8 mouse cellular contexts compared by ENCODE assay signal in genomic region chr5:114567565-114568197, GRCm38 (mm10). TPM values are rescaled to one million over a fixed set of nuclear protein-coding genes. Genes with fewer than 3 reads are reported as not detected.
A peak's percentile ranks its signal among the peaks of the same experiment; 100 is the strongest.
DNase-seq lines count a peak whose midpoint lies in the region; ATAC-seq lines count a peak whose summit lies in the region.

Gene Fam222a, plus strand, starts transcription at chr5:114568016.

- peak; percentile 50 for DNase-seq in layer of hippocampus, adult 11-12 months (ENCODE audit: low spot score)
- no peak for DNase-seq in layer of hippocampus, adult 8-10 months (ENCODE audit: low spot score in 2 of 2)
- peak; percentile 81 to 82 for DNase-seq in cerebellum, postnatal 14 days
- peak; percentile 26 to 35 for DNase-seq in gastrocnemius, adult 8-10 months (ENCODE audit: low spot score in 2 of 2)
- DNase-seq in limb, embryonic 10.5 days (ENCODE audit: low spot score) = peak; percentile 83
- peak; percentile 98 for DNase-seq in midbrain, embryonic 11.5 days (ENCODE audit: low spot score, missing footprints)
- DNase-seq in spleen, postnatal 10 days (ENCODE audit: low spot score in 2 of 2) = peak; percentile 40 to 73

- no peaks in the 10 kb centered on the region for H3K36me3 ChIP-seq in intestine, embryonic 15.5 days
- H3K36me3 ChIP-seq in limb, embryonic 10.5 days = no peaks in the 10 kb centered on the region; the same call in 1 of the 2 replicates
- no peaks in the 10 kb centered on the region for H3K36me3 ChIP-seq in midbrain, embryonic 11.5 days (ENCODE audit: control insufficient read depth, insufficient read depth, low read length)

- H3K4me1 ChIP-seq in intestine, embryonic 15.5 days (replicated peaks) = peaks cover 45% of the 10 kb centered on the region
- peaks cover 74% of the 10 kb centered on the region for H3K4me1 ChIP-seq in limb, embryonic 10.5 days
- peaks cover 38% of the 10 kb centered on the region for H3K4me1 ChIP-seq in midbrain, embryonic 11.5 days (ENCODE audit: control insufficient read depth, insufficient read depth, low read length)

- peak within 1 kb of the TSS; percentile 90 for H3K4me3 ChIP-seq in intestine, embryonic 15.5 days (replicated peaks)
- peak within 1 kb of the TSS; percentile 68 for H3K4me3 ChIP-seq in limb, embryonic 10.5 days
- peak within 1 kb of the TSS; percentile 75 for H3K4me3 ChIP-seq in midbrain, embryonic 11.5 days (ENCODE audit: low read depth, low read length)

- peak; percentile 68 for ATAC-seq in intestine, embryonic 15.5 days
- peak; percentile 66 for ATAC-seq in midbrain, embryonic 11.5 days (ENCODE audit: low FRiP score)

- peak within 1 kb of the TSS; percentile 98 for H3K4me2 ChIP-seq in intestine, embryonic 15.5 days (replicated peaks)
- peak within 1 kb of the TSS; percentile 94 for H3K4me2 ChIP-seq in midbrain, embryonic 11.5 days

- H3K27me3 ChIP-seq in intestine, embryonic 15.5 days (replicated peaks) = no peaks in the 10 kb centered on the region; the same call in 1 of the 2 replicates
- H3K27me3 ChIP-seq in limb, embryonic 10.5 days (ENCODE audit: low read depth, poor library complexity, severe bottlenecking) = peaks cover 68% of the 10 kb centered on the region
- H3K27me3 ChIP-seq in midbrain, embryonic 11.5 days (ENCODE audit: control insufficient read depth, insufficient read depth, low read length) = peaks cover 9% of the 10 kb centered on the region; the same call in 1 of the 2 replicates

- H3K27ac ChIP-seq in intestine, embryonic 15.5 days = peak within 1 kb of the TSS; percentile 79
- H3K27ac ChIP-seq in limb, embryonic 10.5 days = peak within 1 kb of the TSS; percentile 82
- H3K27ac ChIP-seq in midbrain, embryonic 11.5 days (ENCODE audit: low read depth, low read length) = peak within 1 kb of the TSS; percentile 91

- peaks cover 4% of the 10 kb centered on the region; the same call in 1 of the 2 replicates for H3K9me3 ChIP-seq in intestine, embryonic 15.5 days
- H3K9me3 ChIP-seq in limb, embryonic 10.5 days (replicated peaks) = no peaks in the 10 kb centered on the region; the same call in 1 of the 2 replicates
- H3K9me3 ChIP-seq in midbrain, embryonic 11.5 days (ENCODE audit: control insufficient read depth, low read length) = peaks cover 5% of the 10 kb centered on the region; the same call in 1 of the 2 replicates

- WGBS in intestine, embryonic 15.5 days = under 1% methylated on average over 72 of the region's 72 CpGs
- WGBS in limb, embryonic 10.5 days = under 1% methylated on average over 64 of the region's 72 CpGs
- WGBS in midbrain, embryonic 11.5 days = under 1% methylated on average over 63 of the region's 72 CpGs

- H3K9ac ChIP-seq in intestine, embryonic 15.5 days = peak within 1 kb of the TSS; percentile 71
- peak within 1 kb of the TSS; percentile 87 for H3K9ac ChIP-seq in midbrain, embryonic 11.5 days (ENCODE audit: low read length)

RNA-seq across cellular contexts. Expression of gene Fam222a, which starts in this region (rescaled TPM):
- 1 to 10 TPM; 4.9 to 7.2 (median 6.7) TPM for total RNA-seq in layer of hippocampus, adult 8-10 months (2022)
- under 1 TPM; 0.07 to 0.34 (median 0.30) TPM for total RNA-seq in gastrocnemius, adult 8-10 months (2022)
- polyA plus RNA-seq in intestine, embryonic 15.5 days (2015; fragmentation: Nextera tagmentation; extraction: Ambion mirVana) = 5.1 and 6.2 TPM in 2 replicates
- polyA plus RNA-seq in limb, embryonic 10.5 days (2016; fragmentation: Nextera tagmentation; extraction: Ambion mirVana) = 1.4 and 1.9 TPM in 2 replicates
- polyA plus RNA-seq in midbrain, embryonic 11.5 days (2014; fragmentation: Nextera tagmentation; extraction: Ambion mirVana) = 5.8 and 6.7 TPM in 2 replicates

Comparison
In these comparisons a context has a peak if more than half of its experiments do, and no peak if none do; other contexts are left out.
1. RNA of gene Fam222a (total RNA-seq): 4.9 to 7.2 TPM in layer of hippocampus, adult 8-10 months; 0.07 to 0.34 TPM in gastrocnemius, adult 8-10 months; every median in the first group is over 4 times any median in the second.
2. DNase-seq: peak in layer of hippocampus, adult 11-12 months (single experiment), cerebellum, postnatal 14 days (2 of 2), limb, embryonic 10.5 days (single experiment), midbrain, embryonic 11.5 days (single experiment) and spleen, postnatal 10 days (2 of 2); none in layer of hippocampus, adult 8-10 months (0 of 2).
3. Peak in DNase-seq in gastrocnemius, adult 8-10 months; RNA of the gene not detected or under 1 TPM.
4. Peak in every context shown above with its lines, with median percentiles within 50 percentile points of each other: H3K27ac ChIP-seq and H3K4me3 ChIP-seq.